Mouse (Mus musculus): ENCODE data around the gene Rbfox3. TPM values are rescaled to one million over a fixed set of nuclear protein-coding genes. Genes with fewer than 3 reads are reported as not detected.

Gene Rbfox3
- total and polyA plus RNA-seq, 3 experiments: not detected

DNA sequence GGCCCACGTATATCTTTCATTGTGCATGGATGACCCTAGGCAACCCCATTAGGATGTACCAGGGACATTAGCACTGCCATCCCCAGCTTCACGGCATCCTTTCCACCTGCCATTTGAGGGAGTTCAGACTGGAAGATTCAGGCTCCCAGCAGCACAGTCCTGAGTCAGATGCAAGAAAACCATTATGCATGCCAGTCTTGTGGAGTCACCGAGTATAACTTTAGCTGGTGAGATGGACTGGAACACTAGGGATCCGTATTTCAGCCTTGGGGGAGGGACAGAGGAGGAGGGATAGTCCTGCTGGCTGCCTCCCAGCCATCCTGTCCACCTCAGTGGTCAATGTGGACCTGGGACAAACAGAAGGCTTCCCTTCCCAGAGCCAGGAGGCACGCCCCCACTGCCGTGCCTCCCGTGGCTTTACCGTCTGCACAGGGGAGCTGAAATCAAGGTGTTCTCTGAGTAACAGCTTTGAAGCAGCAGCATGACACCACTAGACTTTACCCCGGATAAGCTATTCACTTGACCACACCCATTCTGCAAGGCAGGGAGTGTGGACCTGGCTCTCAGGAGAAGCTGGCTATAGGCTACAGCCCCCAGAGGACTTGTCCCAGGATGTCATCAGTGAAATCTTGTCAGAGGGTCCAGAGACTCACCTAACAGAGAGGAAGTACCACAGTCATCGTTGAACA lies 78.5 kb downstream of the Rbfox3 start:
- H3K27ac ChIP-seq (ENCODE audit: insufficient read depth, low read depth): no peak overlapping the region
- H3K9ac ChIP-seq (ENCODE audit: insufficient read depth, low read depth): no peak overlapping the region
- no peaks in the 10 kb centered on the region for H3K79me2 ChIP-seq (replicated peaks; ENCODE audit: control insufficient read depth, extremely low read depth, insufficient read depth, poor library complexity, severe bottlenecking)
- dilution Hi-C loops (cut with MboI; ENCODE audit: extremely low pct_ligation_motif_present, extremely low pct_unique_long_range_greater_than_20kb, low sequenced_read_pairs) (no loop called here), in situ Hi-C loops (cut with MboI; ENCODE audit: low pct_ligation_motif_present, low pct_unique_long_range_greater_than_20kb, low sequenced_read_pairs) (no loop called here)
- H3K9me3 ChIP-seq (replicated peaks; ENCODE audit: low read length): peaks cover 6% of the 10 kb centered on the region
- TF ChIP-seq ZNF384 (IDR thresholded peaks at IDR 0.05; ENCODE audit: low read depth, low read length) (no peak), E2F4 (IDR thresholded peaks at IDR 0.05; ENCODE audit: insufficient replicate concordance, low read depth, low read length) (no peak), GABPA (IDR thresholded peaks at IDR 0.05; ENCODE audit: insufficient replicate concordance, low read depth, low read length) (no peak), POLR2AphosphoS2 (IDR thresholded peaks at IDR 0.05; ENCODE audit: low read depth, low read length) (no peak), ZMIZ1 (IDR thresholded peaks at IDR 0.05; ENCODE audit: low read depth, low read length) (no peak), CHD1 (IDR thresholded peaks at IDR 0.05; ENCODE audit: low read depth, low read length) (no peak), ETS1 (conservative IDR thresholded peaks at IDR 0.05; ENCODE audit: low read depth, low read length) (no peak), UBTF (IDR thresholded peaks at IDR 0.05; ENCODE audit: low read depth, low read length) (no peak), MXI1 (IDR thresholded peaks at IDR 0.05; ENCODE audit: low read depth, low read length) (no peak), MAX (IDR thresholded peaks at IDR 0.05; ENCODE audit: low read length) (no peak), MYC (IDR thresholded peaks at IDR 0.05; ENCODE audit: low read depth, low read length) (no peak), EP300 (IDR thresholded peaks at IDR 0.05; ENCODE audit: low read length) (no peak), ZC3H11A (IDR thresholded peaks at IDR 0.05; ENCODE audit: low read depth, low read length) (no peak), USF2 (conservative IDR thresholded peaks at IDR 0.05; ENCODE audit: low read depth, low read length) (no peak)
- no peaks in the 10 kb centered on the region for H3K4me1 ChIP-seq (ENCODE audit: control insufficient read depth in 1 of 2, insufficient read depth in 2 of 2)
- H3K4me3 ChIP-seq (replicated peaks in 1 of 3; ENCODE audit: low read depth in 2 of 3, low read length in 2 of 3, poor library complexity in 1 of 3): no peak overlapping the region
- DNase-seq (ENCODE audit: extremely low read depth): no peak
- H3K36me3 ChIP-seq (replicated peaks in 1 of 2; ENCODE audit: control insufficient read depth in 1 of 2, insufficient read depth in 1 of 2, low read length in 1 of 2): no peaks in the 10 kb centered on the region
- peaks cover 92% of the 10 kb centered on the region for H3K27me3 ChIP-seq (replicated peaks)
- H3K4me2 ChIP-seq (ENCODE audit: insufficient read depth, low read depth, poor library complexity, severe bottlenecking): no peak overlapping the region

DNA sequence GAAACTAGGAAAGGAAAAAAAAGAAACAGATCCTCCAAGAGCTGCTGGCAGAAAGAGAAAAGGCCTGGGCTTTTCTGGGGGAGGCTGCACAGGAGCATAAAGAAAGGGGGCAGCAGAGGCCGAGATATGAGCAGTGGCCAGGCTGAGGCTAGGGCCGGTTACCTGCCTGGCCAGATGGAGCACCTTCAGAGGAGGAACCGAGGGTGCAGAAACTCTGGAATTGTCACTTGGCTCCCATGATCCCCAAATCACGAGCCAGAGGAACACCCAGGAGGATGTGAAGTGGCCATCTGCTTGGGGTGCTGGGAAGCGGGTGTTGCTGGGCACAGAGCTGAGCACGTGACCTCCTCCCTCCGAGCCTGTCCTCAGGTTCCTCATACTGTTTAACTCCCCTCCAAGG lies 79.7 kb downstream of the Rbfox3 start:
- no peak for DNase-seq (ENCODE audit: extremely low read depth)
- Histone ChIP-seq H3K27me3 (replicated peaks) (peaks cover 93% of the 10 kb centered on the region), H3K4me3 (replicated peaks in 1 of 3; ENCODE audit: low read depth in 2 of 3, low read length in 2 of 3, poor library complexity in 1 of 3) (no peak overlapping the region), H3K27ac (ENCODE audit: insufficient read depth, low read depth) (no peak overlapping the region), H3K4me1 (ENCODE audit: control insufficient read depth in 1 of 2, insufficient read depth in 2 of 2) (no peaks in the 10 kb centered on the region), H3K36me3 (replicated peaks in 1 of 2; ENCODE audit: control insufficient read depth in 1 of 2, insufficient read depth in 1 of 2, low read length in 1 of 2) (no peaks in the 10 kb centered on the region), H3K9me3 (replicated peaks; ENCODE audit: low read length) (peaks cover 6% of the 10 kb centered on the region), H3K79me2 (replicated peaks; ENCODE audit: control insufficient read depth, extremely low read depth, insufficient read depth, poor library complexity, severe bottlenecking) (no peaks in the 10 kb centered on the region), H3K4me2 (ENCODE audit: insufficient read depth, low read depth, poor library complexity, severe bottlenecking) (no peak overlapping the region), H3K9ac (ENCODE audit: insufficient read depth, low read depth) (no peak overlapping the region)
- TF ChIP-seq USF2 (conservative IDR thresholded peaks at IDR 0.05; ENCODE audit: low read depth, low read length) (no peak), RAD21 (IDR thresholded peaks at IDR 0.05; ENCODE audit: low read depth, low read length) (peak; percentile 30), SMC3 (IDR thresholded peaks at IDR 0.05; ENCODE audit: low read depth, low read length) (peak; percentile 14; the same call in 1 of the 2 replicates), CTCF (conservative IDR thresholded peaks at IDR 0.05 in 1 of 2, IDR thresholded peaks at IDR 0.05 in 1 of 2; ENCODE audit: low read depth in 2 of 2, low read length in 2 of 2) (peak in 1 of 2 experiments; percentile 38; a peak in 2 of 4 replicates)
- dilution Hi-C loops (cut with MboI; ENCODE audit: extremely low pct_ligation_motif_present, extremely low pct_unique_long_range_greater_than_20kb, low sequenced_read_pairs): no loop called here
- in situ Hi-C loops (cut with MboI; ENCODE audit: low pct_ligation_motif_present, low pct_unique_long_range_greater_than_20kb, low sequenced_read_pairs): no loop called here

All from CH12.LX (cell line).